Mouse (Mus musculus) cerebellum, postnatal 10 days (tissue): Measurements from ENCODE around the gene Supt4a.

Experiments
- DNase-seq, 2 experiments: peaks; one replicate each; pipeline ENCODE4 v3.0.0; 2021; ENCODE audit warnings: mixed read lengths in 2 of 2

Gene Supt4a

DNA sequence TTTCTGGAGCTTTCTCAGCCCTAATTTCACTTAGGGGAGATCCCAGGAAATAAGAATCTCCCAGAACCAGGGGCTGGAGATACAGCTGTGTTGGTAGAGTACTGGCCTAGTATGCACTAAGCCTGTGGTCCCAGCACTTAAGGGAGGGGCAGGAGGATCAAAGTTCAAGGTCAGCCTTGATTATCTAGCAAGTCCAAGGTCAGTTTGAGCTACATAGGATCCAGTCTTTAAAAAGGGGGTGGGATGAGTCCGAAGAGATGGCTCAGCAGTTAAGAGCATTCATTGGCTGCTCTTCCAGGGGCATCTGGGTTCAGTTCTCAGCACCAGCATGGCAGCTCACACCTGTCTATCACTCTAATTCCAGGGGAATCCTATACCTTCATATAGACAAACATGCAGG is 15.0 kb downstream of the Supt4a start:
- DNase-seq, result no peak

GRCm38 (mm10) chr11:87753255-87753654 is 15.9 kb downstream of the Supt4a start:
- DNase-seq, result no peak

DNA sequence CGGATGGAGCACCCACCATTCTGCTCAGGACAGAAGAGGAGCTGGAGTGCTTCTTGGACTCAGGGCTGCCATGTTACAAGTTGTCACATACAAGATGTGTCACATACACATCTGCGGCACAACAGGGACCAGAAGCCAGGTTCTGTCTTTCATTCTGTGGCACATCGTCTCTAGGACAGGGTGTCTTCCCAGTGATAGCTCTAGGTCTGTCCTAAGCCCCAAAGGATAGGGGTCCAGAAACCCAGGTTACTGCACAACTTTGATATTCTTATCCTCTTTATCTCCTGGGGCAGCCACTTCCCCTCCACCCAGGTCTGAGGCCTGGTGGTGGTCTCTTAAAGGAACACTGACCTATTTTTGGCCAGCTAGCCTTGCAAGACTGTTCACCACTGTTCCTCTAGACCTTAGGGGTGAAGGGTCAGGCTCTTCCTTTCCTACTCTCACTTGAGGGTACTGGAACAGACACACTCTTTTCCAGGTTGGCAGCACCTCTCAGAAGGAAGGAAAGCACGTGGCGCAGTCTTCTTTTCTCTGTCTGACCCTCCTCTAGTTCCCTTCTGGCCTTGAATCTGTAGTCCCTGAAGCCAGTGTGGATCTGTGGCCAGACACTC is 16.6 kb downstream of the Supt4a start:
- DNase-seq, result no peak

GRCm38 (mm10) chr11:87754603-87755002 is 17.3 kb downstream of the Supt4a start:
- DNase-seq, result no peak

- DNase-seq, result peak in 1 of 2 experiments; percentile 35
Measured at GRCm38 (mm10) chr11:87755360-87756017, 18.1 kb downstream of the Supt4a start.

DNA sequence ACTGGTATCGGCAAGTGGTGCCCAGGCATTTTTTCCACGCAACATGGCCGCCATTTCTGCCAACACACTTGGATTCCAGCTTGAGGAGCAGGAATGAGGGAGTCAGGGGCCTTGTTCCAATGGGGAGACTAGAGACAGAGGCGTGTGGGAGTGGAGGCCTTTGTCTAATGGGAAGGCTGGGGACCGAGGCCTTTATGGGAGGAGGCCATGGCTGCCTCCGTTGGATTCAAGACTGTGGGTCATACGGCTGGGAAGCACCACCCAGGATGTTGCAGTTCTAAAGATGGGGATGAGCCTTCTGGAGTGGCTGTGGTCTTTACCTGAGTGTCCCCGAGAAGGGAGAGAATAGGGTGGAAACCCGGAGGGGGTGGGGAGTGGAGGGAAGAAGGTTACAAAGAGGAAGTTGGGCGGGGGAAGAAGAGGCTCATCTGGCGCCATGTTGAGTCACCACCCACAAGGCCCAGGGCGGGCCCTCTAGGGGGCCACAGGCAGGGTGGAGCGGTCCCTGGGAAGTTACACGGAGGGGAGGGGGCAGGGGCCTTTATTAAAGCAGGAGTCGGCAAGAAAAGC is 19.0 kb downstream of the Supt4a start:
- no peak for DNase-seq

- no peak for DNase-seq
Measured at GRCm38 (mm10) chr11:87757001-87757954, 19.9 kb downstream of the Supt4a start.

DNA sequence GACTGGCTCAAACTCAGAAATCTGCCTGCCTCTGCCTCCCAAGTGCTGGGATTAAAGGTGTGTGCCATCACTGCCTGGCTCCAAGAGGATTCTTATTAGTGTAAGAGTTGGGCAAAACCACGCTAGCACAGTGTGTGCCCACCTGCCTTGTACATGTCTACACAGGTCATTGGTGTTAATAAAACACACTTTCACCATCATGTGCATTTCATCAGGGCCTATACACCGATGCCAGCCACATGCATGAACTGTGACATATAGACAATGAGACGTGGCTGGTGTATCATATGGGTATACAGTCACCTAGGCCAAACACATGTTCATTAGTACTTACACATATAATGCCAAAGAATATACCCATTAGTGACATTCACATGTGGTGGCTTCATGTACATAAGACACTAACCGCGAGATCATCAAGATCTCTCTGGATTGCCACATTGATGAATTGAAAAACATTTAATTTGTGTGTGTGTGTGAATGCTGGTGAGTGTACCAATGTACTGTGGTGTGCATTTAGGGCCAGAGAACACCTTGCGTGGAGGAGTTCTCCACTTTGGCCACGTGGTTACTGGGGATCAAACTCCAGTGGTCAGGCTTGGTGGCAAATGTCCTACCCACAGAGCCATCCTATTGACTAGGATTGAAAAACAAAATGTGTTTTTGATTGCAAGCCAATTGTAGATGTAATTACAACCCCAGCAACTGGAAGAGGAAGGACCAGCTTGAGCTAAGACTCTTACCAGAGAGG is 21.0 kb downstream of the Supt4a start:
- DNase-seq, result no peak

DNA sequence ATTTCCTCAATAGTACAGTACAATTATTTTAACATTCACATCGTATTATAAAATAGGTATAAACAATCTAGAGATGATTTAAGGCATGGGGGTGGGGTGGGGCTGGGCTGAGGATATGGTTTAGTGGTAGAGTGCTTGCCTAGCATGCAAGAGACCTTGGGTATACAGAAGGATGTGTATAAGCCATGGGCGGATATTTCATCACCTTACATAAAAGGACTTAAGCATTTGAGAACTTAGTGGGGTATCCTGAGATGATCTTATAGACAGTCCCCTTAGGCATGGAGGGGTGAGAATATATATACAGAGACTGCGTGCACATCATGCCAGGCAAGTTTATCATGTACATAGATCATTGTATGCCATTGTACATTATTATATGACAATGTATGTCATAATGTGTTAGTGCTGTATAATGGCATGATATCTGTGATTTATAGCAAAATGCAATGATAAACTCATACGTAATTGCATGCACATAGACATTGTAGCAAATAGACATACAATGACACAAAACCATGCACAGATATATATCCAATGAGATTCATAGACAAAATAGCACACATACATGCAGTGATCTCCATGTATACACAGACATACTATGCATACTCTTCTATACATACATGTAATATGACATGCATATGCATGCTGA is 21.7 kb downstream of the Supt4a start:
- DNase-seq, result no peak

DNA sequence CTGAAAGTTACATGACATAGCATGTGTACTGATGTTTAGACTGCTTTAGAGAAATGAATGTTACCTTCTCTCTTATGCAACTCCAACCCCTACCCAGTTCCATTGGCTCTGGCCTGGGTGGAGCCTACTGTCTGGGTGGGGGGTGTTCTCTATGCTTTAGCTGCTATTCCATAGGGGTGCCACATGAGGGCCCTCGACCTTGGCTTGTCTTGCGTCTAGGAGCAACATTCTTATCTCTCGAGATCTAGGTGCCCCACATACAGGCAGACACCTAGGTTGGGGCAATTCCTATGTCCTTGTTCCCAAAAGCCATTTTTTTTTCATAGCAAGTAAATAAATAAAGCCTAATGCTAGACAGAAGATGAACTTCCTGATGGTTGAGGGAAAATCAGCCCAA is 22.3 kb downstream of the Supt4a start:
- DNase-seq, result peak; percentile 74 to 77

DNA sequence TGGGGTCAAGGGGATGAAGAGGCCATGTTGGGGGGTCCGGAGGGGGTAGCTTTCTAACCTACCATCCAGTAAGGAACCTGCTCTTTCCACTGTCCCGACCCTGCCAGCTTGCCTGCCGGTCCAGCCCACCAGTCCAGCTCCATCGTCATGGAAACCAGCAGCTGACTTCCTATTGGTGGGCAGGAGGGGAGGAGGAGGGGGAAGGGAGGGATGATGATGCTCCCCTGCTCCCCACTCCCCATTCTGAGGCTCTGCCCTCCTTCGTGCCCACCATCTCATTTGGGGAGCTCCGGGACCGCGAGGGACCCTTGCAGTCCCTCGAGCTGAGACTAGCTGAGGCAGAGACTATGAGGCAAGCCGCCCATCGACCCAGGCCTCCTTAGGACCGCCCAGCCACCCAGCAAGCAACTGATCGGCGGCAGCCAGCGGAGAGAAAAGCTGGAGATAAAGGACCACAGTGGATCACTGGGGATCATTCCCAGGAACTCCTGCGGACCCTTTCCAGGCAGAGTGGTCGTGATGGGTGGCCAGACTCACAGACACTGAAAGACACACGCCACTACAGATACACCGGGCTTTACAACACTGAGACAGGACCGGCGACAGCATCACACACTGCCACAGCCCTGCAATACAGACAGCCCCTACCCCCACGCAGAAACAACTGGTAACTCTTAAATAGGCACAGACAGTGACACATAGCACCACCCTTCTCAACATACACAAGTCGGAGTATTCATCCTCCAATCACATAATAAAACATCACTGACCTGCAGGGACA is 23.1 kb downstream of the Supt4a start, which contains the start of gene Tspoap1:
Gene Tspoap1, plus strand, starts transcription at position 241 of the 781 bp plus-strand sequence.
- DNase-seq, result peak; percentile 91 to 93

DNA sequence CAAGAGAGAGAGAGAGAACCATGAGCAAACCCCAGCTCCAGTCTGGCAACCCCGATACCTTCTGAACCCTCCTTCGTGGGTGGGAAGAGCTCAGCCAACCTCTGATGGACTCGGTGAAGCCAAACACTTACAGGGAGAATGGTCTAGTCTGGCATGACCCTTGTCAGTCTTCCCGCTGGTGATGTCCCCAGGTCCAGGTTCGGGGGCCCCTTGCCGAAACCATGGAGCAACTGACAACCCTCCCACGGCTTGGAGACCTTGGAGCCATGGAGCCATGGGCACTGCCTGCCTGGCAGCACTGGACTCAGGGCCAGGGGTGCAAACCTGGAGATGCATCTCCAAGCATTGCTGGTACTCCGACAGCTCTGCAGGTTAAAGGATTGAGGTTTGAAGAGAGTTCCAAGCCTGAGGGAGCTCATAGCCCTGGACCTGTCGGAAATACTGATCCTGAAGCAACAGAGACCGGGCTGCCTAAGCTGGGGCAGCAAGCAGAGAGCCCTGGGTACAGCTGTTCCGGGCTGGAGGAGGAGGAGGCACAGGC is 23.9 kb downstream of the Supt4a start:
- DNase-seq, result peak; percentile 43 to 46

DNA sequence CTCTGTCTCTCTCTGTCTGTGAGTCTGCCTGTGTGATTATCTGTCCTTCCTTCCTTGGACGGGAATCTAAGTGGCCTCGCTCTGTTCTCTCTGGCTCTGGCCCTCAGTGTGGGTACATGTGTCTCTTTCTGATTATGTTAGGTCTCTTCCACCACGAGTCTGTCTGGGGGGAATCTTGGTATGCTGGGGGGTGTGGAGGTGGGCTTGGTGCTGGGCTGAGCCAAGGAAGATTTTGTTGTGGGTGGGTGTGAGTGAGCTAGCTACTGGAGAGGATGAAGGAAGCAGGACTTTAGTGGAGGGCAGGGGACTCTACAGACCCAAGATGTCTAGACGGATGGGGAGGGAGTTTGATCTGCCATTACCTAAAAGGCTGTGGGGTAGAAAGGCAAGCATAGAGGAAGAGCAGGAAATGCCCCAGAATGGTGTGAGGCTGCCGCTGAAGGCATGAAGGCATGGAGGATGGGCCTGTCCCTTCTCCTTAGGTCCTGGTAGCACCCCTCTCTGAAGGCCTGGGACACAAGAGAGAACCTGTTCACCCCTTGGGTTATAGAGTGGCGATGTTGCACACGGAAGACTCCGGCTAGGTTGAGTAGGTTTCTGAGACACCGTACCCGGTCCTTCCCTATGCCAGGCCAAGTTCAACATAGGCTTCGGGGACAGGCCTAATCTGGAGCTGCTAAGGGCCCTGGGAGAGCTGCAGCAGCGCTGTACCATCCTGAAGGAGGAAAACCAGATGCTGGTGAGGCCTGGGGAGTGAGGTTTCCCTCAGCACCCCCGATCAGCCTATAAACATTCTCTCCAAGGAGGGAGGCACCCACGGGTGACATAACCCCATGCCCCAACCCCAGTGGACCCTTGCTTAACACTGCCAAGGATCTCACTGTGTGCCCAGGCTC is 24.7 kb downstream of the Supt4a start:
- DNase-seq, result no peak

- peak; percentile 62 to 65 for DNase-seq
Measured at GRCm38 (mm10) chr11:87762702-87763385, 25.5 kb downstream of the Supt4a start.

DNA sequence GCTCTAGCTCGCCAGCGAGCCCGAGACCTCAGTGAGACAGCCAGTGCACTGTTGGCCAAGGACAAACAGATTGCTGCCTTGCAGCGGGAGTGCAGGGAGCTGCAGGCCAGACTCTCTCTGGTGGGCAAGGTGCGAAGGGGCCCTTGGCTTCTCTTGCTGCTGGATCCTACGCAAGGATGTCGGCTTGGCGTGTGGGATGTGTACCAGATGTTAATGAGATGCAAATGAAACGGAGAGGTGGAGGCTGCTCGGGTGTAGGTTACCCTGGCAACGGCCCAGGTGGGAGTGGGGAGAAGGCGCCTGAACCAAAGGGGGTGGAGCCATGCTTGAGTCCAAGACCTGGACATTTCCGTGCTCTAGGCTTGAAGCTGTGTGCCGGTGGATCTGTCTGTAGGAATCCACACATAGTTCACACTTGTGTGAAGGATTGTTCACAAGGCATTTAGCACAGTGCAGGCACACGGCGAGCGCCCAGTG is 26.2 kb downstream of the Supt4a start:
- DNase-seq, result peak; percentile 89

- peak; percentile 66 to 71 for DNase-seq
Measured at GRCm38 (mm10) chr11:87763988-87764876, 26.9 kb downstream of the Supt4a start.

- DNase-seq, result no peak
Measured at GRCm38 (mm10) chr11:87768745-87769144, 31.4 kb downstream of the Supt4a start.

GRCm38 (mm10) chr11:87770989-87771388 is 33.6 kb downstream of the Supt4a start:
- DNase-seq, result peak; percentile 86 to 90
